Comparison of ENCODE assay signal across 26 mouse cellular contexts in genomic region chr17:8736259-8736658, GRCm38 (mm10).
DNase-seq lines count a peak whose midpoint lies in the region; ATAC-seq lines count a peak whose summit lies in the region.
"Had no signal": no experiment of that assay in that cellular context is flagged by ENCODE, and none has a peak within 500 bp of the region (broad histone marks: within the 10 kb centered on the region; RNA-seq: fewer than 3 reads in every experiment).

No protein-coding gene starts in this region.

- 48% methylated on average over 6 of the region's 6 CpGs for WGBS in forebrain, embryonic 13.5 days
- 53% methylated on average over 6 of the region's 6 CpGs for WGBS in forebrain, embryonic 12.5 days
- WGBS in midbrain, embryonic 14.5 days = 70% methylated on average over 6 of the region's 6 CpGs
- 55% methylated on average over 6 of the region's 6 CpGs for WGBS in midbrain, embryonic 15.5 days
- WGBS in forebrain, embryonic 14.5 days = 35% methylated on average over 6 of the region's 6 CpGs

- H3K4me1 ChIP-seq in forebrain, embryonic 13.5 days = no peaks in the 10 kb centered on the region
- H3K4me1 ChIP-seq in forebrain, embryonic 12.5 days = no peaks in the 10 kb centered on the region
- H3K4me1 ChIP-seq in midbrain, embryonic 14.5 days (ENCODE audit: control insufficient read depth, insufficient read depth, low read length) = no peaks in the 10 kb centered on the region
- no peaks in the 10 kb centered on the region for H3K4me1 ChIP-seq in midbrain, embryonic 15.5 days
- no peaks in the 10 kb centered on the region for H3K4me1 ChIP-seq in forebrain, embryonic 14.5 days (ENCODE audit: control insufficient read depth, insufficient read depth, low read length)
- H3K4me1 ChIP-seq: embryonic facial prominence, embryonic 13.5 days; heart, embryonic 12.5 days; limb, embryonic 15.5 days; neural tube, embryonic 15.5 days had no signal

- no peaks in the 10 kb centered on the region for H3K27me3 ChIP-seq in forebrain, embryonic 13.5 days
- no peaks in the 10 kb centered on the region for H3K27me3 ChIP-seq in forebrain, embryonic 12.5 days
- H3K27me3 ChIP-seq in midbrain, embryonic 14.5 days (ENCODE audit: control insufficient read depth, insufficient read depth, low read length) = no peaks in the 10 kb centered on the region
- H3K27me3 ChIP-seq in midbrain, embryonic 15.5 days (replicated peaks) = no peaks in the 10 kb centered on the region
- H3K27me3 ChIP-seq in forebrain, embryonic 14.5 days (replicated peaks; ENCODE audit: control insufficient read depth, insufficient read depth, low read length) = no peaks in the 10 kb centered on the region
- H3K27me3 ChIP-seq: embryonic facial prominence, embryonic 13.5 days; heart, embryonic 12.5 days; limb, embryonic 15.5 days; neural tube, embryonic 15.5 days had no signal

- H3K4me2 ChIP-seq in forebrain, embryonic 13.5 days = no peak overlapping the region
- no peak overlapping the region for H3K4me2 ChIP-seq in forebrain, embryonic 12.5 days
- H3K4me2 ChIP-seq in midbrain, embryonic 14.5 days (ENCODE audit: low read length) = no peak overlapping the region
- no peak overlapping the region for H3K4me2 ChIP-seq in midbrain, embryonic 15.5 days
- H3K4me2 ChIP-seq in forebrain, embryonic 14.5 days (ENCODE audit: low read length) = no peak overlapping the region
- H3K4me2 ChIP-seq: embryonic facial prominence, embryonic 13.5 days; heart, embryonic 12.5 days; limb, embryonic 15.5 days; lung, embryonic 14.5 days; neural tube, embryonic 15.5 days had no signal

- H3K9me3 ChIP-seq in forebrain, embryonic 13.5 days (replicated peaks) = no peaks in the 10 kb centered on the region; the same call in 1 of the 2 replicates
- H3K9me3 ChIP-seq in forebrain, embryonic 12.5 days = no peaks in the 10 kb centered on the region
- no peaks in the 10 kb centered on the region for H3K9me3 ChIP-seq in midbrain, embryonic 14.5 days (ENCODE audit: control insufficient read depth, low read length)
- no peaks in the 10 kb centered on the region for H3K9me3 ChIP-seq in midbrain, embryonic 15.5 days
- H3K9me3 ChIP-seq in forebrain, embryonic 14.5 days (replicated peaks; ENCODE audit: control insufficient read depth, low read length) = no peaks in the 10 kb centered on the region
- H3K9me3 ChIP-seq: embryonic facial prominence, embryonic 13.5 days; heart, embryonic 12.5 days; limb, embryonic 15.5 days; neural tube, embryonic 15.5 days had no signal

- no peak overlapping the region for H3K4me3 ChIP-seq in forebrain, embryonic 13.5 days
- no peak overlapping the region for H3K4me3 ChIP-seq in forebrain, embryonic 12.5 days (replicated peaks)
- H3K4me3 ChIP-seq in midbrain, embryonic 14.5 days (replicated peaks; ENCODE audit: low read depth, low read length) = no peak overlapping the region
- no peak overlapping the region for H3K4me3 ChIP-seq in midbrain, embryonic 15.5 days
- H3K4me3 ChIP-seq in forebrain, embryonic 14.5 days (ENCODE audit: low read depth, low read length) = no peak overlapping the region
- H3K4me3 ChIP-seq: embryonic facial prominence, embryonic 13.5 days; erythroblast, embryonic 14.5 days; heart, embryonic 12.5 days; limb, embryonic 15.5 days; neural tube, embryonic 15.5 days had no signal

- peak; percentile 75 for ATAC-seq in forebrain, embryonic 13.5 days
- ATAC-seq in forebrain, embryonic 12.5 days (ENCODE audit: low FRiP score) = no peak; the same call in 1 of the 2 replicates
- ATAC-seq in midbrain, embryonic 14.5 days (ENCODE audit: low FRiP score, low TSS enrichment) = no peak
- no peak for ATAC-seq in midbrain, embryonic 15.5 days (replicated peaks)
- peak; percentile 70; the same call in 1 of the 2 replicates for ATAC-seq in forebrain, embryonic 14.5 days

- H3K9ac ChIP-seq in forebrain, embryonic 13.5 days = no peak overlapping the region
- H3K9ac ChIP-seq in forebrain, embryonic 12.5 days = no peak overlapping the region
- H3K9ac ChIP-seq in midbrain, embryonic 14.5 days (replicated peaks; ENCODE audit: low read length) = no peak overlapping the region
- H3K9ac ChIP-seq in midbrain, embryonic 15.5 days = no peak overlapping the region
- no peak overlapping the region for H3K9ac ChIP-seq in forebrain, embryonic 14.5 days (ENCODE audit: low read length)
- H3K9ac ChIP-seq: embryonic facial prominence, embryonic 13.5 days; heart, embryonic 12.5 days; limb, embryonic 15.5 days; liver, embryonic 14.5 days; lung, embryonic 14.5 days; neural tube, embryonic 15.5 days had no signal

- peak; percentile 31 for DNase-seq in midbrain, embryonic 14.5 days
- DNase-seq in forebrain, embryonic 14.5 days (ENCODE audit: low spot score) = peak; percentile 68
- no peak for DNase-seq in ovary, postnatal 14 days (ENCODE audit: low spot score)
- no peak for DNase-seq in yolk sac, embryonic 10.5 days (ENCODE audit: low spot score)
- DNase-seq: adrenal gland, adult 2 months; B cell, adult 2 months; cerebellum, adult 9-11 months; embryo, embryonic 11 days; heart, postnatal 10 days; kidney, adult 2 months; left cerebral cortex, postnatal 4 days; lung, embryonic 14.5 days; right cerebral cortex, postnatal 25 days; spleen, adult 18-20 months; thymus, postnatal 25 days had no signal

- no peaks in the 10 kb centered on the region for H3K36me3 ChIP-seq in forebrain, embryonic 13.5 days (ENCODE audit: poor library complexity, severe bottlenecking)
- no peaks in the 10 kb centered on the region for H3K36me3 ChIP-seq in forebrain, embryonic 12.5 days (replicated peaks)
- H3K36me3 ChIP-seq in midbrain, embryonic 14.5 days (ENCODE audit: control insufficient read depth, insufficient read depth, low read length) = no peaks in the 10 kb centered on the region
- H3K36me3 ChIP-seq in midbrain, embryonic 15.5 days (replicated peaks) = no peaks in the 10 kb centered on the region
- no peaks in the 10 kb centered on the region for H3K36me3 ChIP-seq in forebrain, embryonic 14.5 days (ENCODE audit: control insufficient read depth, insufficient read depth, low read length)
- H3K36me3 ChIP-seq: embryonic facial prominence, embryonic 13.5 days; G1E; heart, embryonic 12.5 days; limb, embryonic 15.5 days; neural tube, embryonic 15.5 days had no signal

- H3K27ac ChIP-seq in forebrain, embryonic 13.5 days = no peak overlapping the region
- no peak overlapping the region for H3K27ac ChIP-seq in forebrain, embryonic 12.5 days
- H3K27ac ChIP-seq in midbrain, embryonic 14.5 days (replicated peaks; ENCODE audit: low read depth, low read length) = no peak overlapping the region
- H3K27ac ChIP-seq in midbrain, embryonic 15.5 days = no peak overlapping the region
- no peak overlapping the region for H3K27ac ChIP-seq in forebrain, embryonic 14.5 days (ENCODE audit: low read depth, low read length)
- H3K27ac ChIP-seq: embryonic facial prominence, embryonic 13.5 days; kidney, postnatal 0 days; limb, embryonic 15.5 days; liver, embryonic 14.5 days; neural tube, embryonic 15.5 days had no signal

Comparison
In these comparisons a context has a peak if more than half of its experiments do, and no peak if none do; other contexts are left out.
1. ATAC-seq: peak in forebrain, embryonic 13.5 days (single experiment) and forebrain, embryonic 14.5 days (single experiment); none in forebrain, embryonic 12.5 days (single experiment), midbrain, embryonic 14.5 days (single experiment) and midbrain, embryonic 15.5 days (single experiment).
2. DNase-seq: peak in midbrain, embryonic 14.5 days (single experiment) and forebrain, embryonic 14.5 days (single experiment); none in ovary, postnatal 14 days (single experiment) and yolk sac, embryonic 10.5 days (single experiment).